ENCODE assay signal across 28 mouse cellular contexts in genomic region chr3:79340737-79341136, GRCm38 (mm10). TPM values are rescaled to one million over a fixed set of nuclear protein-coding genes. Genes with fewer than 3 reads are reported as not detected.
DNase-seq lines count a peak whose midpoint lies in the region; ATAC-seq and TF ChIP-seq lines count a peak whose summit lies in the region.
"Had no signal": no experiment of that assay in that cellular context is flagged by ENCODE, and none has a peak within 500 bp of the region (broad histone marks: within the 10 kb centered on the region; RNA-seq: fewer than 3 reads in every experiment).

No protein-coding gene starts in this region.

- H3K4me3 ChIP-seq in kidney, adult 2 months (ENCODE audit: insufficient read depth, low read depth, low read length) = no peak overlapping the region
- no peak overlapping the region for H3K4me3 ChIP-seq in intestine, embryonic 15.5 days (replicated peaks)
- H3K4me3 ChIP-seq: embryonic facial prominence, embryonic 10.5 days; embryonic facial prominence, embryonic 13.5 days; erythroblast, embryonic 14.5 days; forebrain, embryonic 12.5 days; forebrain, embryonic 15.5 days; heart, embryonic 13.5 days had no signal

- H3K36me3 ChIP-seq in kidney, adult 2 months (ENCODE audit: control insufficient read depth, insufficient read depth, low read length) = no peaks in the 10 kb centered on the region
- no peaks in the 10 kb centered on the region for H3K36me3 ChIP-seq in intestine, embryonic 15.5 days
- H3K36me3 ChIP-seq: embryonic facial prominence, embryonic 10.5 days; embryonic facial prominence, embryonic 13.5 days; forebrain, embryonic 12.5 days; forebrain, embryonic 15.5 days; heart, embryonic 13.5 days had no signal

- H3K9me3 ChIP-seq in intestine, embryonic 15.5 days = no peaks in the 10 kb centered on the region
- H3K9me3 ChIP-seq: embryonic facial prominence, embryonic 10.5 days; embryonic facial prominence, embryonic 13.5 days; forebrain, embryonic 12.5 days; forebrain, embryonic 15.5 days; heart, embryonic 13.5 days had no signal

- no peak overlapping the region for H3K9ac ChIP-seq in intestine, embryonic 15.5 days
- H3K9ac ChIP-seq: embryonic facial prominence, embryonic 13.5 days; forebrain, embryonic 12.5 days; forebrain, embryonic 15.5 days; heart, embryonic 13.5 days; hindbrain, embryonic 14.5 days had no signal

- no peaks in the 10 kb centered on the region for H3K27me3 ChIP-seq in kidney, adult 2 months (replicated peaks; ENCODE audit: control insufficient read depth, insufficient read depth, low read length)
- no peaks in the 10 kb centered on the region for H3K27me3 ChIP-seq in intestine, embryonic 15.5 days (replicated peaks)
- H3K27me3 ChIP-seq: embryonic facial prominence, embryonic 13.5 days; forebrain, embryonic 12.5 days; forebrain, embryonic 15.5 days; heart, embryonic 13.5 days had no signal

- TF ChIP-seq POLR2A in kidney, adult 2 months (IDR thresholded peaks at IDR 0.05; ENCODE audit: low read depth, low read length) = no peak

- 33% methylated on average over 3 of the region's 3 CpGs for WGBS in kidney, adult 2 months
- WGBS in intestine, embryonic 15.5 days = 30% methylated on average over 3 of the region's 3 CpGs

- H3K27ac ChIP-seq in kidney, adult 2 months (ENCODE audit: insufficient read depth, low read depth, low read length) = no peak overlapping the region
- H3K27ac ChIP-seq in intestine, embryonic 15.5 days = no peak overlapping the region
- H3K27ac ChIP-seq: embryonic facial prominence, embryonic 10.5 days; embryonic facial prominence, embryonic 13.5 days; forebrain, embryonic 12.5 days; forebrain, embryonic 15.5 days; heart, embryonic 13.5 days; hindbrain, embryonic 14.5 days had no signal

- peak; percentile 78 for ATAC-seq in intestine, embryonic 15.5 days
- ATAC-seq: activated CD4-positive, CD25-positive, alpha-beta regulatory T cell, adult 4 months; forebrain, embryonic 15.5 days had no signal

- no peak overlapping the region for H3K4me2 ChIP-seq in intestine, embryonic 15.5 days (replicated peaks)
- H3K4me2 ChIP-seq: embryonic facial prominence, embryonic 13.5 days; forebrain, embryonic 12.5 days; forebrain, embryonic 15.5 days; heart, embryonic 13.5 days; hindbrain, embryonic 14.5 days had no signal

- peaks cover 5% of the 10 kb centered on the region; the same call in 1 of the 2 replicates for H3K4me1 ChIP-seq in kidney, adult 2 months (ENCODE audit: control insufficient read depth, insufficient read depth, low read length)
- 0 out of 2 replicates have a peak, but pooled peaks cover 5% of the 10 kb centered on the region for H3K4me1 ChIP-seq in intestine, embryonic 15.5 days (replicated peaks)
- H3K4me1 ChIP-seq: embryonic facial prominence, embryonic 13.5 days; forebrain, embryonic 12.5 days; forebrain, embryonic 15.5 days had no signal

- DNase-seq in kidney, adult 2 months = peak; percentile 52
- no peak for DNase-seq in kidney, adult 11 months
- DNase-seq in kidney, postnatal 36 days = peak; percentile 14 to 17
- no peak for DNase-seq in kidney, postnatal 25 days
- no peak for DNase-seq in urinary bladder, postnatal 36 days (ENCODE audit: low spot score in 2 of 2)
- DNase-seq: adrenal gland, adult 8-10 months; adrenal gland, postnatal 25 days; cerebellum, adult 11-12 months; cerebellum, adult 8-10 months; cerebellum, postnatal 10 days; cerebellum, postnatal 36 days; embryo, embryonic 11 days; gastrocnemius, postnatal 25 days; heart, adult 18-20 months; heart, postnatal 14 days; heart, postnatal 4 days had no signal

- no peak for TF ChIP-seq CTCF in kidney, adult 2 months (conservative IDR thresholded peaks at IDR 0.05; ENCODE audit: insufficient read depth, insufficient read length, low read depth, low read length)

RNA-seq across cellular contexts. Expression of gene Gm17359, which starts 4.3 kb away (rescaled TPM):
- polyA plus RNA-seq in kidney, adult 2 months (2012; rRNA removed) = 0.08 and 0.10 TPM in 2 replicates
- not detected in 2 replicates for polyA plus RNA-seq in intestine, embryonic 15.5 days (2015; fragmentation: Nextera tagmentation; extraction: Ambion mirVana)
- polyA plus RNA-seq: activated CD4-positive, CD25-positive, alpha-beta regulatory T cell, adult 4 months; cortical plate, adult 2 months; embryonic facial prominence, embryonic 13.5 days; erythroblast, embryonic 14.5 days; forebrain, embryonic 12.5 days; forebrain, embryonic 15.5 days; heart, embryonic 13.5 days; heart, embryonic 16.5 days; hindbrain, embryonic 11.5 days; hindbrain, embryonic 14.5 days had no signal

RNA-seq across cellular contexts. Expression of gene Rapgef2, which starts 54.4 kb away (rescaled TPM):
- 7.6 and 8.0 TPM in 2 replicates for polyA plus RNA-seq in kidney, adult 2 months (2012; rRNA removed)
- polyA plus RNA-seq in intestine, embryonic 15.5 days (2015; fragmentation: Nextera tagmentation; extraction: Ambion mirVana) = 4.4 TPM in 2 replicates

Comparison
In these comparisons a context has a peak if more than half of its experiments do, and no peak if none do; other contexts are left out.
1. DNase-seq: peak in kidney, adult 2 months (single experiment) and kidney, postnatal 36 days (2 of 2); none in kidney, adult 11 months (single experiment), kidney, postnatal 25 days (0 of 2) and urinary bladder, postnatal 36 days (0 of 2).